Mouse (Mus musculus): Measurements from ENCODE around the gene Snx29. TPM values are rescaled to one million over a fixed set of nuclear protein-coding genes. Genes with fewer than 3 reads are reported as not detected.
"Not testable (repeated sequence)": the region's sequence is repeated elsewhere in the genome, so short reads cannot be mapped to it uniquely, and the experiment has no call there.

Snx29 gene
- polyA plus RNA-seq, 1 experiment from 2014 or later: 15.3 TPM

DNA sequence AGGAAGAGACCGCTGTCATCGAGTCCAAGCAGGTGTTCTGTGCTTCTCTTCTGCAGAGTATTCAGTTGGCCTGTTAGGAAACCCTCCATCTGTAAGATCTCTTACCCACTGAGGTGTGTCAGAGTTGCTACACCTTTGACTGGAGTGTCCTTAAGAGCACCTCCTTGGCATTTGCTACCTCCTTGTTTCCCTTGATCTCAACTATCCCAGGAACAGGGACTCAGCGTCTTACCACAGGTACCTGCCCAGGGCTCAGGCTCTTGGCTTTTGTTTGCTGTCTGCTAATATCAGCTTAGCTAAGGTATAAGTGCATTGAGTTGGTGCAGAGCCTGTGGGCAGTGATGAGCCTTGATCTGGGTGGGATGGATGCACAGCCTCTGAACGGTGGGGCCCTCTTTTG is 124.3 kb downstream of the Snx29 start:
- Histone ChIP-seq H3K9ac (ENCODE audit: low read depth, low read length) (no peak overlapping the region), H3K4me2 (ENCODE audit: low read length) (no peak overlapping the region), H3K4me3 (ENCODE audit: low read length) (no peak overlapping the region), H3K27ac (ENCODE audit: low read depth, low read length) (no peak overlapping the region), H3K36me3 (ENCODE audit: control insufficient read depth, insufficient read depth, low read length) (peaks cover 11% of the 10 kb centered on the region), H3K9me3 (ENCODE audit: control insufficient read depth, low read length) (no peaks in the 10 kb centered on the region), H3K4me1 (ENCODE audit: control insufficient read depth, insufficient read depth, low read depth, low read length) (no peaks in the 10 kb centered on the region), H3K27me3 (replicated peaks; ENCODE audit: control insufficient read depth, insufficient read depth, low read length) (no peaks in the 10 kb centered on the region)
- ATAC-seq: no peak
- 97% methylated on average over 4 of the region's 4 CpGs for WGBS

DNA sequence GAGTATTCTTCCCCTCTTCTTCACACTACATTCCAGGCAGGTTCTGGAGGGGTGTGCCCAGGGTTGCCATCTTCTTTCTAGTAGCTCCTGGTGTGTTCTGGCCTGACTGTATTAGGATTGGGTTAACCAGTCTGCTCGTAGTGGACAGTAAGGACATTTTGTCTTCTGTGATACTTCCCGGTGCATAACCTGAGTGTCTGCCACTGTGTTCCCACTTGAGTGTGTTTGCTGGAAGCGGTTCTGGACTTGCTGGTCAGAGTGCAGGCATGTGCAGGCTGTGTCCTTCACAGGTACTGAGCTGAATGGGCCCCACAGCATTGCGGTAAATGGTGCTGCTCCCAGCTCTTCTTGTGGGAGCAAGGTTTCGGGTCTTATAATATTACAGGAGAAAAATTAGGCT is 125.2 kb downstream of the Snx29 start:
- WGBS: 95% methylated on average over 5 of the region's 5 CpGs
- Histone ChIP-seq H3K27me3 (replicated peaks; ENCODE audit: control insufficient read depth, insufficient read depth, low read length) (no peaks in the 10 kb centered on the region), H3K4me2 (ENCODE audit: low read length) (no peak overlapping the region), H3K36me3 (ENCODE audit: control insufficient read depth, insufficient read depth, low read length) (peaks cover 15% of the 10 kb centered on the region), H3K9me3 (ENCODE audit: control insufficient read depth, low read length) (no peaks in the 10 kb centered on the region), H3K9ac (ENCODE audit: low read depth, low read length) (no peak overlapping the region), H3K4me1 (ENCODE audit: control insufficient read depth, insufficient read depth, low read depth, low read length) (no peaks in the 10 kb centered on the region), H3K27ac (ENCODE audit: low read depth, low read length) (no peak overlapping the region), H3K4me3 (ENCODE audit: low read length) (no peak overlapping the region)
- ATAC-seq: no peak

DNA sequence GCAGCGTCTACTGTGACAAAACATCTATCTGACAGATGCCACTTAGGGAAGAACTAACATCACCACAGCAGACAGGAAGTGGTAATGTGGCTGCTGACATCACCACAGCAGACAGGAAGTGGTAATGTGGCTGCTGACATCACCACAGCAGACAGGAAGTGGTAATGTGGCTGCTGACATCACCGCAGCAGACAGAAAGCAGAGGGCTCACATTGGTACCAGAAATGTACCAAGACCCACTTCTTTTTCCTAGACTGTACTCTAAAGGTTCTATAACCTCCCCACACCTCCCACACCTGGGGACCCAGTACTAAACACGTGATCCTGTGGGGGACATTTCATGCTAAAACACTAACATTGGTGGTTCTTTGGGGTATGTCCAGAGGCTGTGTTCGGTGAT is 126.0 kb downstream of the Snx29 start:
- not testable (repeated sequence) for ATAC-seq; H3K9ac ChIP-seq (ENCODE audit: low read depth, low read length); H3K27me3 ChIP-seq (replicated peaks; ENCODE audit: control insufficient read depth, insufficient read depth, low read length); H3K4me3 ChIP-seq (ENCODE audit: low read length); H3K4me2 ChIP-seq (ENCODE audit: low read length); H3K9me3 ChIP-seq (ENCODE audit: control insufficient read depth, low read length); H3K27ac ChIP-seq (ENCODE audit: low read depth, low read length); H3K4me1 ChIP-seq (ENCODE audit: control insufficient read depth, insufficient read depth, low read depth, low read length)
- peaks cover 17% of the 10 kb centered on the region for H3K36me3 ChIP-seq (ENCODE audit: control insufficient read depth, insufficient read depth, low read length)
- WGBS: 94% methylated on average over 4 of the region's 4 CpGs

DNA sequence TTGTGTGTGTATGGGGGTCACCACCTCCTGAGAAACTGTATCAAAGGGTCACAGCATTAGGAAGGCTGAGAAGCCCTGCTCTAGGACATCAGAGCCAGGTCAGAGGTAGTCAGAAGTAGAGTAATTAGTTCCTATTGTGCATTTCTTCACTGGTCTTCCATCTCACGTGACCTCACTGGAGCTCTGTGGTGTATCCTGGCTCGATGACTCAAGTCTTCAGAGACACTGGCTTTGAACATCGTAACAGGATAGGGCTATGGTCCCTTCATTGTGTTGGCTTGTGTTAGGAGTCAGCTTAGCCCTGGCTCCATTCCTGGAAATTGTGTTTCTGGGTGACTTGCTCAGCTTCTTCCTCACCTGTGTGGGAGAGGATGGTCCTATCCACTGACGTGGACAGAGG is 126.6 kb downstream of the Snx29 start:
- Histone ChIP-seq H3K4me2 (ENCODE audit: low read length) (no peak overlapping the region), H3K27ac (ENCODE audit: low read depth, low read length) (no peak overlapping the region), H3K9ac (ENCODE audit: low read depth, low read length) (no peak overlapping the region), H3K36me3 (ENCODE audit: control insufficient read depth, insufficient read depth, low read length) (peaks cover 17% of the 10 kb centered on the region), H3K4me1 (ENCODE audit: control insufficient read depth, insufficient read depth, low read depth, low read length) (no peaks in the 10 kb centered on the region), H3K27me3 (replicated peaks; ENCODE audit: control insufficient read depth, insufficient read depth, low read length) (no peaks in the 10 kb centered on the region), H3K4me3 (ENCODE audit: low read length) (no peak overlapping the region), H3K9me3 (ENCODE audit: control insufficient read depth, low read length) (no peaks in the 10 kb centered on the region)
- ATAC-seq: no peak
- WGBS: 85% methylated on average over 4 of the region's 4 CpGs

DNA sequence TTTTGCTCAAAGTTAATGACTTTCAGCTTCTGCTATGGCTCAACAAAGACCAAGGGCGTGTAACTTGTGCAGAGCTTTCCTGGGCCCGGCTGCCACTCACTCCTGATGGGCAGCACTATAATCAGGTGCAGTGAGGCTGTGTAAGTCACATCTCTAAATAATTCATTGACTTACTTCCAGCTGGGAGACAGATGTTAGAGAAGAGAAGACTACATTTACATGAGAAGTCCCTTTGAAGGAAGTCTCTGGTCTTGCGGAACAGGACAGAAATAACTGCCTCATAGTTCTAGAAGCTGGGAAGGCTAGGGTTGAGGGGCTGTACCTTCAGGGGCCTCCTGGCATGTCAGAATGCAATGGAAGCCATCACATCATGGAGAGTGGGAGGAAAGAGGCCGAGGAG is 127.9 kb downstream of the Snx29 start:
- no peak for ATAC-seq
- Histone ChIP-seq H3K4me3 (ENCODE audit: low read length) (no peak overlapping the region), H3K36me3 (ENCODE audit: control insufficient read depth, insufficient read depth, low read length) (peaks cover 21% of the 10 kb centered on the region), H3K27me3 (replicated peaks; ENCODE audit: control insufficient read depth, insufficient read depth, low read length) (no peaks in the 10 kb centered on the region), H3K27ac (ENCODE audit: low read depth, low read length) (no peak overlapping the region), H3K4me2 (ENCODE audit: low read length) (no peak overlapping the region), H3K9me3 (ENCODE audit: control insufficient read depth, low read length) (no peaks in the 10 kb centered on the region), H3K4me1 (ENCODE audit: control insufficient read depth, insufficient read depth, low read depth, low read length) (no peaks in the 10 kb centered on the region), H3K9ac (ENCODE audit: low read depth, low read length) (no peak overlapping the region)
- 87% methylated on average over 4 of the region's 4 CpGs for WGBS

DNA sequence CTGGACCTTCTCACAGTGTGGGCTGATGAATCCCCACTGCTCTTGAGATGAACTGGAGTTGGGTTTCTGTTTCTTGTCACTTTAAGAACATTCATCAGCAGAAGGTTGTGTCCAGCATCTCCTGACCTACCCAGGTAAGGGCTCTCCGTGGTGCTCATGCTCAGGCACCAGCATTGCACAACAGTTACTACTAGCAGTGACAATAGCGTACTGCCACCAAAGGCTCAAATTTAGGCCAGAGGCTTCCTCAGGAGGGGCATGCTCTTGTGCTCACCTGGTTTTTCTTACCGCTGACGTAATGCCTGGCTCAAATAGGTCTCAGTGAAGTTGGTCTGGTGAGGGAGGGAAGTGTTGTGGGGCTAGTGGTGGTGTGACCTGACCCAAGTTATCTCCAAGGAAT is 132.2 kb downstream of the Snx29 start:
- 99% methylated on average over 4 of the region's 4 CpGs for WGBS

DNA sequence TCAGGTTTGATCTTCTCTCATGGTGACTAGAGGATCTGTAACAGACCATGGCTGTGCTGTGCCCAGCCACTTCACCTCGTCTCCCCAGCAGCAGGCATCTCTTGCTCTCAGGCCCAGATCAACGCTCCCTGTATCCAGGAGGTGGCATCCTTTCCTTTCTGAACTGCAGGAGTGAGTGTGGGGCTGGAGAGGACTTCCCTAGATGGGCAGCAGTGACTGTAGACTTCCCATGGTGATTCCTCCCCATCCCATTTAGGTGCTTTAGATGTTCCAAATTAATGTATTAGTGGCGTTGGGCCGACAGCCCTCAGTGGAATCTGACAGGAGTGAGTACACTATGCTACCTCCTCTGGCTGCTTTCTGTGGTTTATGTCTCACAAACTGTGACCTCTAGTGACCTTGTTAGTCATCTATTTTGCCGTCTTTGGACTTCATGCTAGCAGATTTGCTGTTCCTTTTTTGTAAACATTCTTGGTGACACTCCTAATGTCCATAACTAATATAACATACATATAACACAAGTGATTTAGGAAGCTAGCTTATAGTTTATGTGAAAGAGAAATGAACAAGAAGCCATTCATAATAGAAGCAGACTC is 132.9 kb downstream of the Snx29 start:
- WGBS: 87% methylated on average over 5 of the region's 5 CpGs
- Histone ChIP-seq H3K27ac (ENCODE audit: low read depth, low read length) (no peak overlapping the region), H3K36me3 (ENCODE audit: control insufficient read depth, insufficient read depth, low read length) (peaks cover 14% of the 10 kb centered on the region; the same call in 1 of the 2 replicates), H3K9ac (ENCODE audit: low read depth, low read length) (no peak overlapping the region), H3K4me1 (ENCODE audit: control insufficient read depth, insufficient read depth, low read depth, low read length) (no peaks in the 10 kb centered on the region), H3K27me3 (replicated peaks; ENCODE audit: control insufficient read depth, insufficient read depth, low read length) (no peaks in the 10 kb centered on the region), H3K4me2 (ENCODE audit: low read length) (no peak overlapping the region), H3K9me3 (ENCODE audit: control insufficient read depth, low read length) (no peaks in the 10 kb centered on the region), H3K4me3 (ENCODE audit: low read length) (no peak overlapping the region)
- ATAC-seq: no peak

More for the DNA sequence above, 132.2 kb downstream of the Snx29 start:
- ATAC-seq: no peak
- Histone ChIP-seq H3K27ac (ENCODE audit: low read depth, low read length) (no peak overlapping the region), H3K4me3 (ENCODE audit: low read length) (no peak overlapping the region), H3K4me1 (ENCODE audit: control insufficient read depth, insufficient read depth, low read depth, low read length) (no peaks in the 10 kb centered on the region), H3K36me3 (ENCODE audit: control insufficient read depth, insufficient read depth, low read length) (peaks cover 14% of the 10 kb centered on the region; the same call in 1 of the 2 replicates), H3K9me3 (ENCODE audit: control insufficient read depth, low read length) (no peaks in the 10 kb centered on the region), H3K27me3 (replicated peaks; ENCODE audit: control insufficient read depth, insufficient read depth, low read length) (no peaks in the 10 kb centered on the region), H3K4me2 (ENCODE audit: low read length) (no peak overlapping the region), H3K9ac (ENCODE audit: low read depth, low read length) (no peak overlapping the region)

DNA sequence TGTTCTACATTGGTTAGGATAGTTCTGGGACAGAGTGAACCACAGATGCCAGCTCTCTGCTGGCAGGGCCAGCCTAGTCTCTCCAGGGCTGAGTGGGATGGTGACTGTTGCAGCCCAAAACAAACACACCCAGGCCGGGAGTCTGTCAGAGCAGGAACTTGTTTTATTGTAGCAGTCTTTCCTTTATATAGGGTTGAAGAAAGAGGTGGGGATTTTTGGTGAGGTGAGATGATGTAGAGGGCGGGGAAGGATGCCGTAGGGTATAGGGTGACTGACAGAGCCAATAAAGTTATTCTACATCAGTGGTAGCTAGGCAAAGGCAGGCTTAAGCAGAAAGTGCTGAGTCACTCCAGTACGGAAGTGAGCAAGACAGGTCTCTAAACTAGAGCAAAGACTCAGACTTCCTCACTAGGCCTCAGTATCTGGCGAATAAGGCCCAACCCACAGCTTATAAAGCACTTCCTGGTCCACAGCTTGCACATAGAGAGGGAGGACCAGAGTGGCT is 133.5 kb downstream of the Snx29 start:
- no peak for ATAC-seq
- no peaks in the 10 kb centered on the region for H3K27me3 ChIP-seq (replicated peaks; ENCODE audit: control insufficient read depth, insufficient read depth, low read length)

DNA sequence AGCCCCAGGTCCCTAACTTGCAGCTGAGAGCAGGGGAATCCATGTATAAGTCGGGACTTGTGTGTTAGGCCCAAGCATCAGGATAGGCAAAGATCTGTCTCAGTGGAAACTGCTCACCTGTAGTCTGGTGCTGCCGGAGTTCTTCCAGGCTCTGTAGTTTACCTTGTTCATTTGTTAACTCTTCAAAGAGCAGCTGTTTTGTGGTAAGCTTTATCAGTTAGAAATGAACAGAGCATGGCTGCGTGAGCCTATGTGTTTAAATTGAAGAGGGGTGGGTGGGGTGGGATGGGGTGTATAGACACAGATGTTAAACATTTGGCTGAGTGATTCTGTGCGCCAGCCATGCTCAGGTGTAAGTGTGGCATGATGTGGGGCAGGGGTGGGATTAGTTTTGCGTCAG is 134.4 kb downstream of the Snx29 start:
- Histone ChIP-seq H3K4me2 (ENCODE audit: low read length) (no peak overlapping the region), H3K4me1 (ENCODE audit: control insufficient read depth, insufficient read depth, low read depth, low read length) (no peaks in the 10 kb centered on the region), H3K9ac (ENCODE audit: low read depth, low read length) (no peak overlapping the region), H3K9me3 (ENCODE audit: control insufficient read depth, low read length) (no peaks in the 10 kb centered on the region), H3K4me3 (ENCODE audit: low read length) (no peak overlapping the region), H3K27ac (ENCODE audit: low read depth, low read length) (no peak overlapping the region), H3K27me3 (replicated peaks; ENCODE audit: control insufficient read depth, insufficient read depth, low read length) (no peaks in the 10 kb centered on the region), H3K36me3 (ENCODE audit: control insufficient read depth, insufficient read depth, low read length) (peaks cover 9% of the 10 kb centered on the region; the same call in 1 of the 2 replicates)
- 88% methylated on average over 5 of the region's 5 CpGs for WGBS
- ATAC-seq: no peak

More for the DNA sequence above, 133.5 kb downstream of the Snx29 start:
- Histone ChIP-seq H3K4me1 (ENCODE audit: control insufficient read depth, insufficient read depth, low read depth, low read length) (no peaks in the 10 kb centered on the region), H3K9me3 (ENCODE audit: control insufficient read depth, low read length) (no peaks in the 10 kb centered on the region), H3K36me3 (ENCODE audit: control insufficient read depth, insufficient read depth, low read length) (peaks cover 12% of the 10 kb centered on the region; the same call in 1 of the 2 replicates), H3K9ac (ENCODE audit: low read depth, low read length) (no peak overlapping the region), H3K27ac (ENCODE audit: low read depth, low read length) (no peak overlapping the region), H3K4me2 (ENCODE audit: low read length) (no peak overlapping the region), H3K4me3 (ENCODE audit: low read length) (no peak overlapping the region)
- WGBS: 96% methylated on average over 5 of the region's 5 CpGs

Data from hindbrain, embryonic 16.5 days (tissue).